Mouse (Mus musculus): ENCODE results near the gene Nxt2. TPM values are rescaled to one million over a fixed set of nuclear protein-coding genes. Genes with fewer than 3 reads are reported as not detected.

The Nxt2 gene
- 24.1 and 30.4 TPM in 2 replicates for polyA plus RNA-seq (2015; fragmentation: Nextera tagmentation; extraction: Ambion mirVana)

DNA sequence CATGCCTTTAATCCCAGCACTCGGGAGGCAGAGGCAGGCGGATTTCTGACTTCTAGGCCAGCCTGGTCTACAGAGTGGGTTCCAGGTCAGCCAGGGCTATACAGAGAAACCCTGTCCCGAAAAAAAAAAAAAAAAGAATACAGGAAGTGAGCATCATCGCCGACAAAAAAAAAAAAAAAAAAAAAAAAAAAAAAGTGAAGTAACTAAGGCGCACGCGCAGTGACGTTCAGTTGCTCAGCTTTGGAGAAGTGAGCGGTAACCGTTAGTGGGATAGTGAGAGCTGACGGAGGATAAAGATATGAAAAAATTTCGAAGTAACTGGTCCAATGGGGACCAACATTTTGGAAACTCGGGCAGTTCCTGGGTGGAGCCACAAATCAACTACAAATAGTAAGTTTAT lies at the start of gene Nxt2:
Nxt2 (plus strand) TSS at position 229 of the 400 bp plus-strand sequence.
- peak within 1 kb of the TSS; percentile 51 for H3K4me2 ChIP-seq (ENCODE audit: low read length)
- no peak for ATAC-seq
- no peaks in the 10 kb centered on the region for H3K4me1 ChIP-seq (replicated peaks; ENCODE audit: control insufficient read depth, insufficient read depth, low read length)
- no peaks in the 10 kb centered on the region for H3K27me3 ChIP-seq (replicated peaks; ENCODE audit: control insufficient read depth, insufficient read depth, low read length)
- H3K36me3 ChIP-seq (ENCODE audit: control insufficient read depth, insufficient read depth) = no peaks in the 10 kb centered on the region
- H3K27ac ChIP-seq (ENCODE audit: low read length) = no peak within 1 kb of the TSS
- H3K4me3 ChIP-seq (replicated peaks; ENCODE audit: low read length) = peak within 1 kb of the TSS; percentile 57
- no peaks in the 10 kb centered on the region for H3K9me3 ChIP-seq (ENCODE audit: control insufficient read depth, low read length)
- WGBS = 93% methylated on average over 14 of the region's 14 CpGs
- no peak within 1 kb of the TSS for H3K9ac ChIP-seq (replicated peaks; ENCODE audit: low read depth, low read length)

DNA sequence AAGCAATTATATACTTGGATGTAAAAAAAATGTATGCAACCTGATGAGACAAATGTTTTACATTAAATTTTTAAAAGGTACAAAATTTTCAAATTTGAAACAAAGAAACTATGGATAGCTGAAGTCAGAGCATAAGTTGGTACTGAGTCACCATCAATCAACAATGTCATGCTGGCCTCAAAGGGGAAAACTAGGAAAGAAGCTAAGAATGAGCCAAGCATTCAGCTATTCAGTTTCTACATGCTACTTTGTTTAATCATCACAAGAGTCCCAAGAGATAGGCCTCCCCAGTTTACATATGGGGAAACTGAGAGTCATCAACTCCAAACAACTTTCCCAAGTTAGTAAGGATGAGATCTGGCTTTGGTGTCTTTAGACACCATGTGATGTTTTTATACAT lies 49.6 kb upstream of the Nxt2 start:
- H3K27ac ChIP-seq (ENCODE audit: low read length) = no peak overlapping the region
- no peak overlapping the region for H3K4me2 ChIP-seq (ENCODE audit: low read length)
- no peak overlapping the region for H3K9ac ChIP-seq (replicated peaks; ENCODE audit: low read depth, low read length)
- H3K36me3 ChIP-seq (ENCODE audit: control insufficient read depth, insufficient read depth) = no peaks in the 10 kb centered on the region
- H3K4me3 ChIP-seq (replicated peaks; ENCODE audit: low read length) = no peak overlapping the region
- H3K9me3 ChIP-seq (ENCODE audit: control insufficient read depth, low read length) = no peaks in the 10 kb centered on the region
- no peaks in the 10 kb centered on the region for H3K4me1 ChIP-seq (replicated peaks; ENCODE audit: control insufficient read depth, insufficient read depth, low read length)
- no peak for ATAC-seq
- H3K27me3 ChIP-seq (replicated peaks; ENCODE audit: control insufficient read depth, insufficient read depth, low read length) = no peaks in the 10 kb centered on the region

DNA sequence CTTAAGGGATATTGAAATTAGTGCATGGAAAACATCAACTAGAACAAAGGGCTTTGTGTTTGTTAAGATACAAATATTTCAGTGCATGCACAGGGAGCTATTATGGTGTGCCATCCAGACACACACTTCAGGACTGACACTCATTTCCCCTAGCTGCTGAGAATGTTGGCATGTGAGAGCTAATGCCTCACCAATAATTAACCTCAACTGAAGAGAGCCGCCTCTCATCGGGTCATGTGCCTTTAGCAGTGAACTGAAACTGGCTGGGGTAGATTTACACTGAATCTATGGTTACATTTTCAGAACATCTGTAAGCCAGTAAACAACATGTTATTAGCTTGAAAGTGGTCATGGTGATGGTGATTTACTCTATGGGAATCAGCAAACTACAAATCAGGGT lies 44.5 kb upstream of the Nxt2 start:
- H3K27ac ChIP-seq (ENCODE audit: low read length) = no peak overlapping the region
- no peaks in the 10 kb centered on the region for H3K4me1 ChIP-seq (replicated peaks; ENCODE audit: control insufficient read depth, insufficient read depth, low read length)
- no peak overlapping the region for H3K9ac ChIP-seq (replicated peaks; ENCODE audit: low read depth, low read length)
- 78% methylated on average over 2 of the region's 2 CpGs for WGBS
- no peaks in the 10 kb centered on the region for H3K27me3 ChIP-seq (replicated peaks; ENCODE audit: control insufficient read depth, insufficient read depth, low read length)
- H3K4me3 ChIP-seq (replicated peaks; ENCODE audit: low read length) = no peak overlapping the region
- no peak for ATAC-seq
- H3K36me3 ChIP-seq (ENCODE audit: control insufficient read depth, insufficient read depth) = no peaks in the 10 kb centered on the region
- H3K9me3 ChIP-seq (ENCODE audit: control insufficient read depth, low read length) = no peaks in the 10 kb centered on the region
- no peak overlapping the region for H3K4me2 ChIP-seq (ENCODE audit: low read length)

DNA sequence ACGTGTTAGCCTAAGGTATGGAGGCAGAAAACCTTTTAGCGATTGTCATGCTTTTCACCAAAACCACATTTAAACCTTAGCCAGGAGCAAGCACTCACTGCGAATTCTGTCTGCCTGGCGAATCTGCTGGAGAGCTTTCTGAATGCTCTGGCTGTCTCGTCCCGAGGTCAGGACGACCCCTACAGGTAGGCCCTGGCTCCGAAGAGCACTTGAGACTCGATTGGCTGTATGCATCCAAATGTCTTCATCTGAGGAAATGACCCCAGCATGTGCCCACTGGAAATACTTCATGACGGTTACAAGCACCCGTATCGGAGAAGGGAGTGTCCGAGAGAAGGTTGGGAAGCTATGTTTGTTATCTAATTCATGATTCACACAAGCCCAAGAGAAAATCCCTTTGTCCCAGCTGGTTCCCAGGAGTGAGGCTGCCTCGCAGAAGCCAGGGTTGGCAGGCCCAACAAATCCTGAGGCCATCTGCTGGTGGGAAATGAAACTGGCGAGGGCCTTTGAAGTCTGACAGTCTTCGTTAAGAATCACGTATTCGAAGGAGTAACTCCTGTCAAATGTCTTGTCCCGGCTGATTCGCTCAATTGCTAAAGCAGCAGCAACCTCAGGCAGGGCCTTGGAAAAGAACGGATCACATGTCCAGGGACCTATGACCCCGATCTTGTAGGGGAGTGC lies 37.4 kb upstream of the Nxt2 start:
- Histone ChIP-seq H3K9ac (replicated peaks; ENCODE audit: low read depth, low read length) (no peak overlapping the region), H3K4me1 (replicated peaks; ENCODE audit: control insufficient read depth, insufficient read depth, low read length) (no peaks in the 10 kb centered on the region), H3K27me3 (replicated peaks; ENCODE audit: control insufficient read depth, insufficient read depth, low read length) (no peaks in the 10 kb centered on the region), H3K9me3 (ENCODE audit: control insufficient read depth, low read length) (no peaks in the 10 kb centered on the region), H3K4me2 (ENCODE audit: low read length) (peak overlapping the region; percentile 23; the same call in 1 of the 2 replicates), H3K4me3 (replicated peaks; ENCODE audit: low read length) (no peak overlapping the region), H3K27ac (ENCODE audit: low read length) (no peak overlapping the region), H3K36me3 (ENCODE audit: control insufficient read depth, insufficient read depth) (no peaks in the 10 kb centered on the region)
- ATAC-seq = peak; percentile 91
- WGBS = 33% methylated on average over 22 of the region's 22 CpGs

DNA sequence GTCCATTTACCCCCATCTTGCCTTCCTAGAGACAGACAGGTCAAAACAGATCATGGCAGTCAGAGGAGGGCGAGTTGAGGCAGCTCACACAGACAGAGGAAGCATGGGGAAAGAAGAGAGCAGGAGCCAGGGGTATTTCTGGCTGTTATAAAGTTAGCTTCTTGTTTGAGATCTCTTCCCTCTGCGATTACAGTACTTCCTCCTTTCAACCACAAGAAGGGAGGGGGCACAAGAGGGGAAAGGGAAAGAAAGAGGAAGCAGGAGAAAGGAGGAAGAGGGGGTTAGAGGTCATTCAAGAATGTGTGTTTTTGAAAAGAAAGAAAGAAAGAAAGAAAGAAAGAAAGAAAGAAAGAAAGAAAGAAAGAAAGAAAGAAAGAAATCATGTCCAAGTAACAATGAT lies 36.2 kb upstream of the Nxt2 start:
- no peaks in the 10 kb centered on the region for H3K9me3 ChIP-seq (ENCODE audit: control insufficient read depth, low read length)
- no peak for ATAC-seq
- H3K4me2 ChIP-seq (ENCODE audit: low read length) = no peak overlapping the region
- H3K9ac ChIP-seq (replicated peaks; ENCODE audit: low read depth, low read length) = no peak overlapping the region
- H3K4me1 ChIP-seq (replicated peaks; ENCODE audit: control insufficient read depth, insufficient read depth, low read length) = no peaks in the 10 kb centered on the region
- 85% methylated on average over 2 of the region's 2 CpGs for WGBS
- no peaks in the 10 kb centered on the region for H3K36me3 ChIP-seq (ENCODE audit: control insufficient read depth, insufficient read depth)
- no peak overlapping the region for H3K4me3 ChIP-seq (replicated peaks; ENCODE audit: low read length)
- no peak overlapping the region for H3K27ac ChIP-seq (ENCODE audit: low read length)
- H3K27me3 ChIP-seq (replicated peaks; ENCODE audit: control insufficient read depth, insufficient read depth, low read length) = no peaks in the 10 kb centered on the region

DNA sequence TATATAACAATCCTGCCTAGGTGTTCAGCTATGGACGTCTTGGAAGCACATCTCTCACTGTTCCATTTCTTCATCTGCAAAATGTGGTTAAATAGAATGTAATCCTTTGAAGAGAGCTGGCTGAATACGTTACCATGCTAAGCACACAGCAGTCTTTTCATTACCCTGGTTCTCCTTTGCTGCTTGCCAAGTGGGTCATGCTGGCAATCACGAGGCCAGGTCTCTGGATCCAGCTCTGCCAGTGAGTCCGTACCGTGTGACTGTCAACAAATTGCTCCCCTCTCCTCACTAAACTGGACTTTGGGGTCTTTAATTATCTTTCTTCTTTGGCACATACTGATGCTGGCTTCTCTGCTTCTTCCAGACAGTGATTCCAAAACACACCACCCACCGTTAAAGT lies 32.1 kb upstream of the Nxt2 start:
- no peak for ATAC-seq
- no peak overlapping the region for H3K27ac ChIP-seq (ENCODE audit: low read length)
- no peak overlapping the region for H3K9ac ChIP-seq (replicated peaks; ENCODE audit: low read depth, low read length)
- no peaks in the 10 kb centered on the region for H3K36me3 ChIP-seq (ENCODE audit: control insufficient read depth, insufficient read depth)
- no peak overlapping the region for H3K4me3 ChIP-seq (replicated peaks; ENCODE audit: low read length)
- no peaks in the 10 kb centered on the region for H3K27me3 ChIP-seq (replicated peaks; ENCODE audit: control insufficient read depth, insufficient read depth, low read length)
- no peaks in the 10 kb centered on the region for H3K9me3 ChIP-seq (ENCODE audit: control insufficient read depth, low read length)
- no peaks in the 10 kb centered on the region for H3K4me1 ChIP-seq (replicated peaks; ENCODE audit: control insufficient read depth, insufficient read depth, low read length)
- H3K4me2 ChIP-seq (ENCODE audit: low read length) = no peak overlapping the region
- 40% methylated on average over 6 of the region's 6 CpGs for WGBS

DNA sequence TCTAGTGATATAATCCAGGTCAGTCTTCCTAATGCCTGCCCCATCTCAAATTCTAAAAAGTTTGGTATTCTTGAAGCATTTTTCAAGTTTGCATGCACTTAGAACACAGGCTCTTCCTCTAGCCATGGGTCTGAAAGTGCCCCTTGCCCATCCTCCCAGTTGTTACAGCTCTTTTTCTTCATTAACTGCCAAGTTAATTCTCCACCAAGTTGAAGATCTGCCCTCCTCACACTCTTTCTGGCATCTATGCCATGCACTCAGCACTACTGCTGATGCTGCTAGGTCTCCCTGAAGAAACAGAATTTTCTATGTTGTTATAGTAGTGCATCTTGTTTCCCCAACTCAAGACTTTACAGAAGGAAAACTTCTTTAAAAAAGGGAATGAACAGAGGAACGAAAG lies 31.0 kb upstream of the Nxt2 start:
- Histone ChIP-seq H3K4me2 (ENCODE audit: low read length) (no peak overlapping the region), H3K4me1 (replicated peaks; ENCODE audit: control insufficient read depth, insufficient read depth, low read length) (no peaks in the 10 kb centered on the region), H3K27ac (ENCODE audit: low read length) (no peak overlapping the region), H3K36me3 (ENCODE audit: control insufficient read depth, insufficient read depth) (no peaks in the 10 kb centered on the region), H3K9me3 (ENCODE audit: control insufficient read depth, low read length) (no peaks in the 10 kb centered on the region), H3K9ac (replicated peaks; ENCODE audit: low read depth, low read length) (no peak overlapping the region), H3K4me3 (replicated peaks; ENCODE audit: low read length) (no peak overlapping the region), H3K27me3 (replicated peaks; ENCODE audit: control insufficient read depth, insufficient read depth, low read length) (no peaks in the 10 kb centered on the region)
- WGBS = 82% methylated on average over 1 of the region's 1 CpGs
- ATAC-seq = no peak

DNA sequence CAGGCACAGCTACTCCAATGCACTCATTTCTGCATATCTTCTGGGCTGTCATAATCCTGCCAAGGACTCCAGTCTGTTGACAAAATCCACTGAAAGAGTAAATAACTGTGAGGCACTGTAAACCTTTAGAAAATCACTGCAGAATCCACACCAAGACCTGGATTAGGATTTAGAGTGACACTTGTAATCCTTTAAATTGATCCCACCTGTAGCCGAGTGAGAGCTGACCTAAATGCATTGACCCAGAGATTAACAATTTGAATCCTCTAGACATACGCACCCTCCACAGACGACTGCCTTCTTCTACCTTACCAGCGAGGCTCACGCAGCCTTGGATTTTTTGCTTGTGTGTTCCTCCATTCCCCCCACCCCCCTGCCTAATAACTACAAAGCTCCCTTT lies 29.7 kb upstream of the Nxt2 start, which contains the start of gene Gucy2f:
Gucy2f (minus strand) TSS at position 101 of the 400 bp plus-strand sequence.
- no peaks in the 10 kb centered on the region for H3K4me1 ChIP-seq (replicated peaks; ENCODE audit: control insufficient read depth, insufficient read depth, low read length)
- no peak within 1 kb of the TSS for H3K9ac ChIP-seq (replicated peaks; ENCODE audit: low read depth, low read length)
- no peak within 1 kb of the TSS for H3K4me2 ChIP-seq (ENCODE audit: low read length)
- ATAC-seq = no peak
- H3K27me3 ChIP-seq (replicated peaks; ENCODE audit: control insufficient read depth, insufficient read depth, low read length) = no peaks in the 10 kb centered on the region
- no peaks in the 10 kb centered on the region for H3K9me3 ChIP-seq (ENCODE audit: control insufficient read depth, low read length)
- no peaks in the 10 kb centered on the region for H3K36me3 ChIP-seq (ENCODE audit: control insufficient read depth, insufficient read depth)
- no peak within 1 kb of the TSS for H3K4me3 ChIP-seq (replicated peaks; ENCODE audit: low read length)
- H3K27ac ChIP-seq (ENCODE audit: low read length) = no peak within 1 kb of the TSS
- WGBS = 51% methylated on average over 5 of the region's 5 CpGs

DNA sequence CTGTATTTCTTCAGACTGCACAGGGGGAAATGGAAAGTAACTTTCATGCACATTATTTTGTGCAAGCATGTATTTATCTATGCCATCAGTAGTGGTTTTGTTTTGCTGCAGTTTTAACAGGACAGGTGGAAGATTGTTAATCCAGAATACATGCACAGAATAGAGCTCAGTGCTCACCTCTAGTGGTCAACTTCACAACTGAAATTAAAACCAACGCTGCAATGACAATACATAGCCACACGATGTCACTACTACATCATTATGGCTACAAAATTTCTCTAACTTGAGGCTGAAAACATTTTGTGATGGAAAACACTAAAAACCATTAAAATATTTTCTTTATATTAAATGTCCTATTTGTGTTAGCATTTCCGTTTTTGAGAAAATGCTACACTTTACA lies 26.3 kb upstream of the Nxt2 start:
- Histone ChIP-seq H3K9me3 (ENCODE audit: control insufficient read depth, low read length) (no peaks in the 10 kb centered on the region), H3K4me3 (replicated peaks; ENCODE audit: low read length) (no peak overlapping the region), H3K27ac (ENCODE audit: low read length) (no peak overlapping the region), H3K36me3 (ENCODE audit: control insufficient read depth, insufficient read depth) (no peaks in the 10 kb centered on the region), H3K9ac (replicated peaks; ENCODE audit: low read depth, low read length) (no peak overlapping the region), H3K27me3 (replicated peaks; ENCODE audit: control insufficient read depth, insufficient read depth, low read length) (no peaks in the 10 kb centered on the region), H3K4me1 (replicated peaks; ENCODE audit: control insufficient read depth, insufficient read depth, low read length) (no peaks in the 10 kb centered on the region), H3K4me2 (ENCODE audit: low read length) (no peak overlapping the region)
- 6% methylated on average over 3 of the region's 3 CpGs for WGBS
- ATAC-seq = peak; percentile 36; the same call in 1 of the 2 replicates

Data from forebrain, embryonic 16.5 days (tissue).